Comparison of ENCODE assay signal across 16 mouse cellular contexts in genomic region chr11:8136666-8137065, GRCm38 (mm10).
"Had no signal": no experiment of that assay in that cellular context is flagged by ENCODE, and none has a peak within 500 bp of the region (broad histone marks: within the 10 kb centered on the region; RNA-seq: fewer than 3 reads in every experiment).

No protein-coding gene starts in this region.

- H3K4me1 ChIP-seq: intestine, embryonic 15.5 days; limb, embryonic 12.5 days; limb, embryonic 15.5 days; liver, embryonic 13.5 days; neural tube, embryonic 12.5 days; neural tube, embryonic 15.5 days had no signal

- ATAC-seq: hindbrain, embryonic 16.5 days; intestine, embryonic 15.5 days had no signal

- H3K27me3 ChIP-seq: intestine, embryonic 15.5 days; limb, embryonic 12.5 days; limb, embryonic 15.5 days; liver, embryonic 13.5 days; neural tube, embryonic 12.5 days; neural tube, embryonic 15.5 days had no signal

- H3K9me3 ChIP-seq: intestine, embryonic 15.5 days; limb, embryonic 12.5 days; limb, embryonic 15.5 days; liver, embryonic 13.5 days; neural tube, embryonic 12.5 days; neural tube, embryonic 15.5 days had no signal

- H3K9ac ChIP-seq: intestine, embryonic 15.5 days; limb, embryonic 12.5 days; limb, embryonic 15.5 days; liver, embryonic 13.5 days; neural tube, embryonic 12.5 days; neural tube, embryonic 15.5 days had no signal

- DNase-seq: liver, embryonic 13.5 days; lung, adult 2 months; lung, postnatal 4 days; right cerebral cortex, postnatal 14 days; right cerebral cortex, postnatal 4 days; thymus, adult 2 months; thymus, postnatal 25 days had no signal

- H3K4me2 ChIP-seq: intestine, embryonic 15.5 days; limb, embryonic 12.5 days; limb, embryonic 15.5 days; liver, embryonic 13.5 days; midbrain, embryonic 11.5 days; neural tube, embryonic 12.5 days; neural tube, embryonic 15.5 days had no signal

- H3K27ac ChIP-seq: intestine, embryonic 15.5 days; kidney, postnatal 0 days; limb, embryonic 12.5 days; limb, embryonic 15.5 days; liver, embryonic 13.5 days; neural tube, embryonic 12.5 days; neural tube, embryonic 15.5 days; stomach, postnatal 0 days had no signal

- H3K36me3 ChIP-seq: intestine, embryonic 15.5 days; limb, embryonic 12.5 days; limb, embryonic 15.5 days; liver, embryonic 13.5 days; neural tube, embryonic 12.5 days; neural tube, embryonic 15.5 days had no signal

- H3K4me3 ChIP-seq: intestine, embryonic 15.5 days; limb, embryonic 12.5 days; limb, embryonic 15.5 days; liver, embryonic 13.5 days; neural tube, embryonic 12.5 days; neural tube, embryonic 15.5 days had no signal
